Mouse (Mus musculus) R1 (cell line): ENCODE measurements around the gene Tiprl.

Experiments
- DNase-seq: peaks from one replicate; pipeline ENCODE4 v3.0.0-alpha.2; 2018; ENCODE audit warnings: low read depth, low spot score

Gene Tiprl

DNA sequence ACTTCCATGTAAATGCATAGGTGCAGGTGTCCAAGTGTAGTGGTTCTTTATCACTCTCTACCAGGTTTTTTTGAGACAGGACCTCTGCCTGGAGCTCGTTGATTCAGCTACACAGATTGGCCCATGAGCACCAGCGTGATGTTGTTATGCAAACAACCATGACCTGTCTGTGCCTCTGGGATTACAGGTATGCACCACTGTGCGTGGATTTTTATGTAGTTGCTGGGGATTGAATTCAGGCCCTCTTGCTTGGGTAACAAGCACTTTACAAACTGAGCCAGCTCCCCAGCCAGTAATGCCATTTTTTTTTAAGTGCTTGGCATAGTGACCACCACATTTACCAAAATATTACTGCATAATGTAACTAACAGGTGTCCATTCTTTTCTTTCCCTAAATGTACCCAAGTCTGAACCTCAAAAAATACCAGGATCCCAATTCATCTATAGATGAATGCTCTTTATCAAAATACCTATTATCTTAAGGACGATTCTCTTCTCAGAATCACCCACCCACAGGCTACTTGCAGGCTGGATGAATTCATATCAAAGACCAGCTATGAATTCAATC lies 35.3 kb downstream of the Tiprl start:
- no peak for DNase-seq

- no peak for DNase-seq
These were observed 36.0 kb downstream of the Tiprl start for GRCm38 (mm10) chr1:165200748-165201147.

DNA sequence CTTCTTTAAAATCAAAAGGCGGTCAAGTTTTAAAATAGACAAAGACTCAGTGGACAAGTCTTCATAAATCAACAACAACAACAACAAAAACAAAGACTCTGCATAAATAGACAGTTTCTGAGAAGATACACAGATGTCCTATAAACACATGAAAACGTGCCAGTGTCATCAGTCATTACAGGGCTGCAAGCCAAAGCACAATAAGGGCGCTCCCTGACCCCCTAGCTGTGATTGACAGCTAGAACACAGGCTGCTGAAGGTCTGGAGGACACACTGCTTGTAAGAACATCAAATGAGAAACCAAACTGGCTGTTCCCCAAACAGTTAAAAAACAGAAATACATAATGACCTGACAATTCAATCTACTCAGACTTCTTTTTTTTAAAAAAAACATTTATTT lies 37.2 kb downstream of the Tiprl start:
- no peak for DNase-seq

GRCm38 (mm10) chr1:165198951-165199350 lies 37.8 kb downstream of the Tiprl start:
- DNase-seq = no peak

DNA sequence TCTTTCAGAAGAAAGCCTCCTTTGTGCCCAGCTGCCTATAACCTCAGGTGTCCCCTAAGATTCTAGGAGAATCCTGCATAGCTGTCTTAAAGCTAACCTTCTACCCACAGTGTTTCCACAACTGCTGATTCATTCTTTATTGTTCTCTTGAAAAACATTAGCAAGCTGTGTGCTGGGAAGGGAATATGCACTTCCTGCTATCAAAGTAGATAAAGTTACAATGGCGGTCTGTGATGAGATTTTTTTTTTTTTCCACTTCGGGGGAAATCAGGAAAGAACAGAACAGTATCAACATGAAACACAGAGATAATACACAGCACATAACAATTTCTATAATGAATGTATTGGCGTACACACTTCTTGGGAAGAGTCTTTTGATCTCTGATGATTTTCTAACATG lies 38.9 kb downstream of the Tiprl start:
- DNase-seq = no peak

DNA sequence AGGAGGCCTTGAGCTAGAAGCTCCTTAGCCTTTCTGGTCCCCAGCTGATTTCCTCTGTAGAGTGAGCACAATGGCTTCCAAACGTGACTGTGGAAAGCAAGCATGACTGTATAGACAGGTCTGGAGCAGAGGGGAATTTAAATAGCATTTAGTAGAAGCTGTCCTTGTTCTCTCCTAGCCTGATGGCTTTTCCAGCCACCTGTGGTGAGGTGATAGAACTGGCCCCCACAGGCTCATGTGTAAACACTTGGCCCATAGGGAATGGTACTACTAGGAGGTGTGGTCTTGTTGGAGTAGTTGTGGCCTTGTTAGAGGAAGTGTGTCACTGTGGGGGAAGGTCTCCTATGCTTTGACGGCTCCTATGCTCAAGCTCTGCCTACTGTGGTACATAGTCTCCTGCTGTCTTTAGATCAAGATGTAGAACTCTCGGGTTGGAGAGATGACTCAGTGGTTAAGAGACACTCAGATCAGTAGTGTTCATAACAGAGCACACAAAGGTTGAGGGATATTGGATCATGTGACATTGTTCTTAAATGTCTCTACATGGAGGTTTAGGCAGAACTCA lies 41.3 kb downstream of the Tiprl start:
- no peak for DNase-seq

- DNase-seq = no peak
These were observed 42.2 kb downstream of the Tiprl start for GRCm38 (mm10) chr1:165194662-165195013.

DNA sequence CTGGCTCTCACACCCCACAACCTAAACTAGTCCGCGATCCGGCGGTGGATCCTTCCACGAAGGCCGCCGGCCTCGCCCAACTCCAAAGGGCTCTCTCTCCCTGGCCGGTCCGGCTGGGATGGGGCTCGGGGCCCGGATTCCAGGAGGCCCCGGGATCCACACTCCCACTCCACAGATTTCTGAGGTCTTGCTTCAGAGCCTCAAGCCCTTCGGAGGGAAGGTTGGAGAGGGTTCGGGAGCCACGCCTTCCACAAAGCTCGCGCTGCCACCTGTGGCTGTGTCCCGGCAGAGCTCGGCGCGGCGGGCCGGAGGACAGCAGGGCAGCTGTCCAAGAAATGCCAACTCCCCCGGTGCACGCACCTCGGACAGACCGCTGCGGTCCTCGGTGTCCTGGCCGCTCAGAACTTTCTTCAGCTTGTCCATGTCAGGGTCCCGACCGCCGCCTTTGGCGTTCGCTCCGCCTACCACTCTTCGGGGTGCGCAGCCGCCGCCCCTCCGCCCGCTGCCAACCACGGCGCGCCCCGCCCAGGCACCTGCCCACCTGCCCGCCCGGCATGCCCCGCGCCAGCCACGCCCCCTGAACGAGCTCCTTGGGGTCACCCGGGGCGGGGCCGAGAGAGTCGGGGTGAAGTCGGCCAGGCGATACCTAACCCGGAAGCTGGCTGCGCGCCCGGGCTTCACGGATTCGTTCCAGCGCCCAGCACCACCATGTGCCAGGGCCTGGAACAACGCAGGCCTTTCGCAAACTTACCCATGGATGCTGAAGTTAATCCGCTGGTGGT lies 42.7 kb downstream of the Tiprl start, which contains the start of gene Sft2d2:
Sft2d2 (minus strand) TSS at position 559 of the 782 bp plus-strand sequence.
- peak; percentile 88 for DNase-seq

- no peak for DNase-seq
These were observed 43.4 kb downstream of the Tiprl start for GRCm38 (mm10) chr1:165193426-165193825.

- DNase-seq = no peak
These were observed 44.0 kb downstream of the Tiprl start for GRCm38 (mm10) chr1:165192714-165193264.

- DNase-seq = no peak
These were observed 44.7 kb downstream of the Tiprl start for GRCm38 (mm10) chr1:165192102-165192501.

- no peak for DNase-seq
These were observed 45.2 kb downstream of the Tiprl start for GRCm38 (mm10) chr1:165191611-165192010.

DNA sequence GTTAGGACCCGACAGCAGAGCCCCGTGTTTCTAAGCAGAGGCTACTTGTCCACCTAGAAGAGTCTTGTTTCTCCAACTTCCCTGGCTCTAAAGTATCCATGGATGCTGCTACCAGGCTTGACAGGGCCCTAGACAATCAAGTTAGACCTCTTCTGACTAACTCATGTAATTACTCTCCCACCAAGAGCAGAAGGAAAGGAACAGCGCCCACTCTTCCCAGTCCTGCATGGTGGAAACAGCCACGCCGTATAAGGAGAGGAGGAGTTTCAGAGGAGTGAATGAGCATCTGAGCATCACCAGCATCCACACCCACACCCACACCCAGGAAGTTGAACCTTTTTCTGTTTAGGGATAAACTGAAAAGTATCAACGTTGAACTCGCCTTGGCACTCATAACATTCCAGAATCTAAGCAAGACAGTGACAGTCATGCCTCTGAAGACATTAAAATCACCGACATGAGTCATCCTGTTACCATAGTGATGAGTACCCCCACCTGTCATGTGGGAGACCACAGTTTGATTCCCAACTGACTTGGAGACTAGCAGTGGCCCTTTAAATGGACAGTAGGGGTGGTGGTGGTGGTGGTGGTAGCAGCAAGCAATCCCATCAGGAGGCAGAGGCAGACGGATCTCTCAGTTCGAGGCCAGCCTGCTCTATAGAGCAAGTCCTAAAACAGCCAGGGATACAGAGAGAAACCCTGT lies 46.1 kb downstream of the Tiprl start:
- no peak for DNase-seq

GRCm38 (mm10) chr1:165190068-165190467 lies 46.7 kb downstream of the Tiprl start:
- DNase-seq = no peak

DNA sequence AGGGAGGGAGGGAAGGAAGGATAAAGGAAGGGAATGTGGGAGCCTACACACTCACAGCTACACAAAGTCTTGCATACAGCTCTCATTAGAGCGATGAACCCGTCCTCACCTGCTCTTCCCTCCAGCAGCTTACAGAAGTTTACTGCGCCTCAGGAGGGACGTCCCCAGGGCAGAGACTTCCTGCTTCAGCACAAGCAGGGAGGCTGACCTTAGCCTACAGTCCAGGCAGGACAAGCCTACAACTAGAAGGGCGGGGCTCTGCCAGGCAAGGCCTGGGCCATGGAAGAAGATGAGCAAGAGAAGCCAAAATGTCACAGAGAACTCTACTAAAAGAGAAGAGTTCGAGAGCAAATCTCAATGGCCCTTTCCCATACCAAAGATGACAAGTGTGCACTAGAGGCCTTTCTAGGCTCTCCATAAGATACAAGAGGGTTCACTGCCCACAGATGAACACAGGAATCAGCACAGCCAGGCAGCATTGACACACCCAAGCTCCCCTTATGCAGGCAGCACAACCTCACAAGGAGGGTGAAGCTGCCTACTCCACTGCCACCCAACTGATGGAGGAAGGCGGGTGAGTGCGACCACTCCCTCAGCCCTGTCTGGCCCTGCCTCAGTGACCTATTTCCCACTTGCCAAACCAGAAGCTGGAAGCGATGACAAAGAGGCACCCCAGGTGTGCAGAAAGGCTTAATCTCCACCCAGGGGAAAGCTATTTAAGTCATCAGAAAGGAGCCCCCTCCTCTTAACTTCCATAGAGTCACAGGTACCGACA lies 47.8 kb downstream of the Tiprl start:
- no peak for DNase-seq

- DNase-seq = no peak
These were observed 49.4 kb downstream of the Tiprl start for GRCm38 (mm10) chr1:165187357-165187756.

DNA sequence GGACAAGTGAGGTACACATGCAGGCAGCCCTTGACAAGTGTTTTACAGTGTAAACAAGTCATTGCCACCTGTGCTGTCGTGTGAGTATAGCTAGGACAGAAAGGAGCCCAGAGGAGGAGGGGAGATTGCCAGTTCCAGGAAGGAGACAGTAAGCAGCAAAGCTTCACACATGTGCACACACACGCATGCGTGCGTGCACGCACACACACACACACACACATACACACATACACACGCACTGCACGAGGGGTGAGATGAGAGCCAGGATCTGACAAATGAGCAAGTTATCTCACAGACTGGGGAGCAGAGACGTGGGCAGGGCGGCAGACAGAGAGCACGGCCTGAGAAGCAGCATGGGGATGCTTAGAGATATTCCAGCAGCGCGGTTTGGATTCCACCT lies 50.3 kb downstream of the Tiprl start:
- DNase-seq = no peak

GRCm38 (mm10) chr1:165185116-165185515 lies 51.7 kb downstream of the Tiprl start:
- DNase-seq = no peak

DNA sequence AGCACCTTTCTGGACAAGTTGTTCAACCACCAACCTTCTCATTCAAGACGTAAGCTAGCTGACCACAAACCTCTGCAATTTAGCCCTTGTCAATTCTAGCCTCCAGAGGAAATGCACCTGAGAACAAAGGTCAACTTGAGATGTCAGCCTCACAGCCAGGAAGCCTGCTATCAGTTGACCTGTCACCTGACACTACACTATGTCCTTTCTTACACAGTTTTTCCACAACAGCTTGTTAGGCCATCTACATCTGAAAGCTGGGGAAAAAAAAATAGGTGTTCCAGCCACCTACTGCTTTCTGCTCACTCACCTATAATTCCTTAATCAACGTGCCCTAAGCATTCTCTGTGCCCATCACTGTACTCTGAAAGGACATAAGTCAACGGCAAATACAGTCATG lies 52.6 kb downstream of the Tiprl start:
- DNase-seq = no peak

- no peak for DNase-seq
These were observed 53.4 kb downstream of the Tiprl start for GRCm38 (mm10) chr1:165183400-165183799.

GRCm38 (mm10) chr1:165179321-165179720 lies 57.5 kb downstream of the Tiprl start:
- DNase-seq = no peak
